Mouse (Mus musculus): ENCODE measurements around the gene Lrrn2.

Gene Lrrn2

GRCm38 (mm10) chr1:132881836-132882235 is 1.8 kb downstream of the Lrrn2 start:
- DNase-seq (ENCODE audit: extremely low spot score, low read depth, low spot score), result no peak

GRCm38 (mm10) chr1:132885701-132886100 is 5.6 kb downstream of the Lrrn2 start:
- DNase-seq (ENCODE audit: extremely low spot score, low read depth, low spot score), result no peak

- DNase-seq (ENCODE audit: extremely low spot score, low read depth, low spot score), result no peak
Observed at GRCm38 (mm10) chr1:132886626-132887025, 6.6 kb downstream of the Lrrn2 start.

GRCm38 (mm10) chr1:132888811-132889210 is 8.7 kb downstream of the Lrrn2 start:
- DNase-seq (ENCODE audit: extremely low spot score, low read depth, low spot score), result no peak

GRCm38 (mm10) chr1:132890161-132890794 is 10.2 kb downstream of the Lrrn2 start:
- no peak for DNase-seq (ENCODE audit: extremely low spot score, low read depth, low spot score)

GRCm38 (mm10) chr1:132892065-132892464 is 12.0 kb downstream of the Lrrn2 start:
- DNase-seq (ENCODE audit: extremely low spot score, low read depth, low spot score), result no peak

- no peak for DNase-seq (ENCODE audit: extremely low spot score, low read depth, low spot score)
Observed at GRCm38 (mm10) chr1:132893311-132894077, 13.4 kb downstream of the Lrrn2 start.

- no peak for DNase-seq (ENCODE audit: extremely low spot score, low read depth, low spot score)
Observed at GRCm38 (mm10) chr1:132899029-132899428, 19.0 kb downstream of the Lrrn2 start.

- DNase-seq (ENCODE audit: extremely low spot score, low read depth, low spot score), result no peak
Observed at GRCm38 (mm10) chr1:132899626-132900025, 19.6 kb downstream of the Lrrn2 start.

- no peak for DNase-seq (ENCODE audit: extremely low spot score, low read depth, low spot score)
Observed at GRCm38 (mm10) chr1:132900945-132901344, 20.9 kb downstream of the Lrrn2 start.

GRCm38 (mm10) chr1:132903519-132903918 is 23.4 kb downstream of the Lrrn2 start:
- no peak for DNase-seq (ENCODE audit: extremely low spot score, low read depth, low spot score)

- DNase-seq (ENCODE audit: extremely low spot score, low read depth, low spot score), result no peak
Observed at GRCm38 (mm10) chr1:132909090-132909489, 29.0 kb downstream of the Lrrn2 start.

GRCm38 (mm10) chr1:132909951-132910350 is 29.9 kb downstream of the Lrrn2 start:
- no peak for DNase-seq (ENCODE audit: extremely low spot score, low read depth, low spot score)

GRCm38 (mm10) chr1:132910414-132911041 is 30.5 kb downstream of the Lrrn2 start:
- no peak for DNase-seq (ENCODE audit: extremely low spot score, low read depth, low spot score)

GRCm38 (mm10) chr1:132915849-132916493 is 35.9 kb downstream of the Lrrn2 start:
- DNase-seq (ENCODE audit: extremely low spot score, low read depth, low spot score), result no peak

- no peak for DNase-seq (ENCODE audit: extremely low spot score, low read depth, low spot score)
Observed at GRCm38 (mm10) chr1:132917554-132917953, 37.5 kb downstream of the Lrrn2 start.

- DNase-seq (ENCODE audit: extremely low spot score, low read depth, low spot score), result no peak
Observed at GRCm38 (mm10) chr1:132918117-132918680, 38.1 kb downstream of the Lrrn2 start.

- DNase-seq (ENCODE audit: extremely low spot score, low read depth, low spot score), result no peak
Observed at GRCm38 (mm10) chr1:132919258-132919657, 39.2 kb downstream of the Lrrn2 start.

GRCm38 (mm10) chr1:132921071-132921470 is 41.0 kb downstream of the Lrrn2 start:
- no peak for DNase-seq (ENCODE audit: extremely low spot score, low read depth, low spot score)

- DNase-seq (ENCODE audit: extremely low spot score, low read depth, low spot score), result no peak
Observed at GRCm38 (mm10) chr1:132922257-132922656, 42.2 kb downstream of the Lrrn2 start.

- no peak for DNase-seq (ENCODE audit: extremely low spot score, low read depth, low spot score)
Observed at GRCm38 (mm10) chr1:132925270-132925669, 45.2 kb downstream of the Lrrn2 start.

All from hindlimb bud, embryonic 11.5 days (tissue).